Mouse (Mus musculus) lung, postnatal 0 days (tissue): Measurements from ENCODE around the gene Hist1h2ap. TPM values are rescaled to one million over a fixed set of nuclear protein-coding genes. Genes with fewer than 3 reads are reported as not detected.
"Not testable (repeated sequence)": the region's sequence is repeated elsewhere in the genome, so short reads cannot be mapped to it uniquely, and the experiment has no call there.

Source experiments
- ATAC-seq: fragments of 200-750 bp; cut with Nextera tagmentation; 2 replicates; pipeline ENCODE4 v1.8.0; 2017; ENCODE audit warnings: moderate library complexity
- DNase-seq: peaks from one replicate; pipeline ENCODE4 v3.0.0-alpha.2; 2016; ENCODE audit warnings: low spot score
- H3K27ac ChIP-seq: fragments of 300-500 bp; sonication (generic); 2 replicates; pipeline ENCODE4 v1.5.1; 2014; ENCODE audit warnings: antibody characterized with exemption, mild to moderate bottlenecking, low read length, mixed read lengths
- H3K27me3 ChIP-seq: fragments of 300-500 bp; sonication (generic); replicated peaks from 2 replicates; pipeline ENCODE4 v1.6.1; 2014; ENCODE audit warnings: low read length, mixed read lengths; ENCODE audit not compliant: insufficient read depth
- H3K36me3 ChIP-seq: fragments of 300-500 bp; sonication (generic); 2 replicates; pipeline ENCODE4 v1.6.1; 2014; ENCODE audit warnings: low read length, mixed read lengths; ENCODE audit not compliant: insufficient read depth
- H3K4me1 ChIP-seq: fragments of 300-500 bp; sonication (generic); 2 replicates; pipeline ENCODE4 v1.6.1; 2014; ENCODE audit warnings: antibody characterized with exemption, low read depth, low read length, mixed read lengths; ENCODE audit not compliant: insufficient read depth
- H3K4me2 ChIP-seq: fragments of 300-500 bp; sonication (generic); replicated peaks from 2 replicates; pipeline ENCODE4 v1.6.1; 2014; ENCODE audit warnings: low read depth, mild to moderate bottlenecking, low read length, moderate library complexity, mixed read lengths
- H3K4me3 ChIP-seq: fragments of 300-500 bp; sonication (generic); 2 replicates; pipeline ENCODE4 v1.5.1; 2014; ENCODE audit warnings: low read depth, low read length
- H3K9ac ChIP-seq: fragments of 300-500 bp; sonication (generic); replicated peaks from 2 replicates; pipeline ENCODE4 v1.6.1; 2014; ENCODE audit warnings: low read depth, mild to moderate bottlenecking
- H3K9me3 ChIP-seq: fragments of 300-500 bp; sonication (generic); 2 replicates; pipeline ENCODE4 v1.6.1; 2016; ENCODE audit warnings: low read length, mixed read lengths
- CTCF ChIP-seq: IDR thresholded peaks from 2 replicates; pipeline ENCODE4 v1.5.1; 2016; ENCODE audit warnings: antibody characterized with exemption, mild to moderate bottlenecking
- EP300 ChIP-seq: IDR thresholded peaks from 2 replicates; pipeline ENCODE4 v1.6.1; 2016; ENCODE audit warnings: antibody characterized with exemption, mild to moderate bottlenecking, control low read depth
- WGBS: fragments of 180-500 bp; shearing (Covaris S2); extraction: QIAGEN DNeasy Blood & Tissue Kit; methylation state at CpG from one replicate; pipeline ENCODE4 v1.1.7; 2014; 5-methylcytosine and 5-hydroxymethylcytosine counted together
- polyA plus RNA-seq: library from polyadenylated mRNA; unstranded; fragments of >200 nt; fragmentation: Nextera tagmentation; extraction: Ambion mirVana; gene quantifications from 2 replicates; pipeline ENCODE4 v1.2.1, GENCODE M21; 2015

The Hist1h2ap gene
- polyA plus RNA-seq, 1 experiment from 2014 or later: 382 TPM

GRCm38 (mm10) chr13:21830344-21830743 lies 3.0 kb downstream of the Hist1h2ap start:
- no peak overlapping the region for H3K4me2 ChIP-seq

GRCm38 (mm10) chr13:21828511-21828910 lies 4.8 kb downstream of the Hist1h2ap start:
- no peak overlapping the region for H3K9ac ChIP-seq
- no peak overlapping the region for H3K4me2 ChIP-seq
- WGBS: 80% methylated on average over 3 of the region's 3 CpGs
- ATAC-seq: no peak
- no peak overlapping the region for H3K4me3 ChIP-seq
- no peak for DNase-seq
- H3K27me3 ChIP-seq: no peaks in the 10 kb centered on the region
- no peaks in the 10 kb centered on the region for H3K4me1 ChIP-seq
- TF ChIP-seq CTCF: no peak
- no peak for TF ChIP-seq EP300
- H3K9me3 ChIP-seq: no peaks in the 10 kb centered on the region
- H3K27ac ChIP-seq: no peak overlapping the region
- no peaks in the 10 kb centered on the region for H3K36me3 ChIP-seq

More at GRCm38 (mm10) chr13:21830344-21830743, 3.0 kb downstream of the Hist1h2ap start:
- Histone ChIP-seq H3K9me3 (no peaks in the 10 kb centered on the region), H3K27me3 (no peaks in the 10 kb centered on the region), H3K4me3 (no peak overlapping the region), H3K27ac (no peak overlapping the region), H3K9ac (no peak overlapping the region), H3K4me1 (no peaks in the 10 kb centered on the region), H3K36me3 (no peaks in the 10 kb centered on the region)
- TF ChIP-seq CTCF (no peak), EP300 (no peak)
- WGBS: 86% methylated on average over 10 of the region's 10 CpGs
- no peak for ATAC-seq
- DNase-seq: no peak

- not testable (repeated sequence) for H3K4me2 ChIP-seq, H3K9me3 ChIP-seq, H3K4me3 ChIP-seq, H3K36me3 ChIP-seq, H3K4me1 ChIP-seq, H3K27ac ChIP-seq, ATAC-seq, H3K9ac ChIP-seq, H3K27me3 ChIP-seq, DNase-seq
- WGBS: 67% methylated on average over 4 of the region's 16 CpGs
Observed at GRCm38 (mm10) chr13:21820082-21820890, 13.0 kb downstream of the Hist1h2ap start.

DNA sequence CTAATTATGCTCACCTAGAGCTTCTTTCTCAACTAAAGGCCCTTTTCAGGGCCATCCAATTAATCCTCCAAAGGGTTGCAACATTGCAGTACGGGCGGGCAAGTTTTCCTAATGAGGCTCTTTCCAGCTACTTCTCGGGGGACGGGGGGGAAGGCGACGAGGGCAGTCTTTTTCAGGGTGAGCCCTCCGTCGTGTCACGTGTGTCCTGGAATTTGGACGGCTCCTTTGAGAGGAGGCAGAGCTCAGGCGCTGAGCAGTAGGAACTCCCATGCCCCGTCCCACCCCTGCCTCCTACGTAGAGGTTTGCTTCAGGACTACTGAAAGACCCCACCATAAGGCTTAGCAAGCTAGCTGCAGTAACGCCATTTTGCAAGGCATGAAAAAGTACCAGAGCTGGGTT lies 21.2 kb downstream of the Hist1h2ap start:
- peak; percentile 49 for ATAC-seq
- H3K27ac ChIP-seq, DNase-seq, H3K36me3 ChIP-seq, H3K4me1 ChIP-seq, H3K9ac ChIP-seq, H3K4me3 ChIP-seq, H3K4me2 ChIP-seq, H3K9me3 ChIP-seq, H3K27me3 ChIP-seq: not testable (repeated sequence)
- 2% methylated on average over 11 of the region's 14 CpGs for WGBS

DNA sequence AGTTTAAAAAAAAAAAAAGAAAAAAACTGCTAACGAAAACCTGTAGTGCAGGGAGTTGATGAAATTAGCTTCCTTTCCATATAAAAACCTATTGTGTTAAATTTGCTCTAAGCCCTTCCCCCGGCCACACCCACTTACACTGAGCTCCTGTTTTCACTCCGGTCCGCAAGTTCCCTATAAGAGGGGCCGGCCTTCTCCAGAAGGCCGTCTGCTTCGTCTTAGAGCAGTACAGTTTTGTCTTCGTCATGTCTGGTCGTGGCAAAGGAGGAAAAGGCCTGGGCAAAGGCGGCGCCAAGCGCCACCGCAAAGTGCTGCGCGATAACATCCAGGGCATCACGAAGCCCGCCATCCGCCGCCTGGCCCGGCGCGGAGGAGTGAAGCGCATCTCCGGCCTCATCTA lies 21.8 kb downstream of the Hist1h2ap start, which contains the start of gene Hist1h4m:
TSS of gene Hist1h4m (plus strand) at position 208 of the 400 bp plus-strand sequence.
- not testable (repeated sequence) for H3K27ac ChIP-seq, DNase-seq, H3K4me3 ChIP-seq

GRCm38 (mm10) chr13:21811074-21811473 lies 22.2 kb downstream of the Hist1h2ap start:
- H3K4me1 ChIP-seq, ATAC-seq, DNase-seq, H3K4me3 ChIP-seq, H3K9ac ChIP-seq, H3K27ac ChIP-seq, H3K9me3 ChIP-seq, H3K4me2 ChIP-seq, H3K27me3 ChIP-seq, H3K36me3 ChIP-seq: not testable (repeated sequence)
- no CpG with 5 or more reads among the region's 8 CpGs for WGBS

More for the DNA sequence above, 21.8 kb downstream of the Hist1h2ap start, which contains the start of gene Hist1h4m:
- not testable (repeated sequence) for H3K27me3 ChIP-seq, H3K4me1 ChIP-seq, H3K9me3 ChIP-seq, H3K4me2 ChIP-seq, H3K36me3 ChIP-seq, H3K9ac ChIP-seq
- no CpG with 5 or more reads among the region's 24 CpGs for WGBS
- peak; percentile 69 for ATAC-seq

- not testable (repeated sequence) for H3K4me2 ChIP-seq, H3K9me3 ChIP-seq, H3K4me3 ChIP-seq, H3K27ac ChIP-seq, H3K36me3 ChIP-seq, H3K9ac ChIP-seq, H3K4me1 ChIP-seq, DNase-seq, H3K27me3 ChIP-seq
- peak; percentile 96 for ATAC-seq
- WGBS: no CpG with 5 or more reads among the region's 23 CpGs
Observed at GRCm38 (mm10) chr13:21810073-21810472, 23.2 kb downstream of the Hist1h2ap start, which contains the start of the genes Hist1h2bq and Hist1h2ao. Gene Hist1h2bq (minus strand): TSS chr13:21810197. Gene Hist1h2ao (plus strand): TSS chr13:21810465.

GRCm38 (mm10) chr13:21803058-21803457 lies 30.2 kb downstream of the Hist1h2ap start:
- no CpG with 5 or more reads among the region's 4 CpGs for WGBS
- not testable (repeated sequence) for H3K27ac ChIP-seq, DNase-seq, H3K9me3 ChIP-seq, H3K4me3 ChIP-seq, H3K36me3 ChIP-seq, H3K27me3 ChIP-seq, H3K4me1 ChIP-seq, H3K9ac ChIP-seq, H3K4me2 ChIP-seq
- ATAC-seq: peak; percentile 85

- ATAC-seq, H3K4me2 ChIP-seq, H3K9ac ChIP-seq, H3K27me3 ChIP-seq, H3K4me1 ChIP-seq, DNase-seq, H3K4me3 ChIP-seq, H3K9me3 ChIP-seq, H3K36me3 ChIP-seq, H3K27ac ChIP-seq: not testable (repeated sequence)
Observed at GRCm38 (mm10) chr13:21797163-21797562, 36.1 kb downstream of the Hist1h2ap start.
